Mouse (Mus musculus): ENCODE results near the gene Aldh2. TPM values are rescaled to one million over a fixed set of nuclear protein-coding genes. Genes with fewer than 3 reads are reported as not detected.
"Not testable (repeated sequence)": the region's sequence is repeated elsewhere in the genome, so short reads cannot be mapped to it uniquely, and the experiment has no call there.

Gene Aldh2
- polyA plus RNA-seq, 1 experiment from 2014 or later = 411 TPM

- H3K36me3 ChIP-seq (replicated peaks; ENCODE audit: insufficient read depth, low read length) = no peaks in the 10 kb centered on the region
- WGBS (ENCODE audit: insufficient replicate concordance) = 0% methylated on average over 1 of the region's 1 CpGs
- DNase-seq (peak; percentile 83), ATAC-seq (peak; percentile 55)
- H3K4me2 ChIP-seq (ENCODE audit: low read depth, low read length) = no peak overlapping the region
- no peaks in the 10 kb centered on the region for H3K4me1 ChIP-seq (ENCODE audit: insufficient read depth)
- no peaks in the 10 kb centered on the region for H3K27me3 ChIP-seq (ENCODE audit: insufficient read depth, low read length)
- H3K9me3 ChIP-seq (ENCODE audit: low read length) = no peaks in the 10 kb centered on the region
- no peak overlapping the region for H3K9ac ChIP-seq (replicated peaks)
- no peak overlapping the region for H3K27ac ChIP-seq (ENCODE audit: low read depth)
- no peak for TF ChIP-seq EP300 (IDR thresholded peaks at IDR 0.05; ENCODE audit: low read depth)
- peak; percentile 95 for TF ChIP-seq CTCF (IDR thresholded peaks at IDR 0.05; ENCODE audit: low read depth)
- no peak overlapping the region for H3K4me3 ChIP-seq (ENCODE audit: low read depth, low read length)
Observed at GRCm38 (mm10) chr5:121627871-121628270, 34.2 kb upstream of the Aldh2 start.

DNA sequence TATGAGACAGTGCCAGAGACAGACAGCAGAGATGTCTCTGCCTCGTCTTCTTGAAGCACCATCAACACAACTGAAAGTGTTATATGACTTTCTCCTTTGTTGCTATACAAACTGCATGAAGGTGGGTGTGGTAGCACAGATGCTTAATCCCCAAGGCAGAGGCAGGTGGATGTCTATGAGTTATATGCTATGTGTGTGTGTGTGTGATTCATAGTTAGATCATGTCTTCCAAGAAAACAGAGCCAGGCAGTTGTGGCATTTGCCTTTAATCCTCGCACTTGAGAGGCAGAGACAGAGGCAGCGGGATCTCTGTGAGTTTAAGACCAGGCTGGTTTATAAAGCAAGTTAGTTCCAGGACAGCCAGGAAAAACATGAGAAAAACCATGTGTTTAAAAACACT lies 29.6 kb upstream of the Aldh2 start:
- Histone ChIP-seq H3K4me1 (ENCODE audit: insufficient read depth) (peaks cover 8% of the 10 kb centered on the region; the same call in 1 of the 2 replicates), H3K27ac (ENCODE audit: low read depth) (no peak overlapping the region), H3K4me3 (ENCODE audit: low read depth, low read length) (no peak overlapping the region), H3K36me3 (replicated peaks; ENCODE audit: insufficient read depth, low read length) (no peaks in the 10 kb centered on the region; the same call in 1 of the 2 replicates), H3K27me3 (ENCODE audit: insufficient read depth, low read length) (no peaks in the 10 kb centered on the region), H3K4me2 (ENCODE audit: low read depth, low read length) (no peak overlapping the region), H3K9me3 (ENCODE audit: low read length) (no peaks in the 10 kb centered on the region), H3K9ac (replicated peaks) (no peak overlapping the region)
- WGBS (ENCODE audit: insufficient replicate concordance) = 83% methylated on average over 3 of the region's 3 CpGs
- ATAC-seq (no peak), DNase-seq (no peak)
- TF ChIP-seq CTCF (IDR thresholded peaks at IDR 0.05; ENCODE audit: low read depth) = no peak

DNA sequence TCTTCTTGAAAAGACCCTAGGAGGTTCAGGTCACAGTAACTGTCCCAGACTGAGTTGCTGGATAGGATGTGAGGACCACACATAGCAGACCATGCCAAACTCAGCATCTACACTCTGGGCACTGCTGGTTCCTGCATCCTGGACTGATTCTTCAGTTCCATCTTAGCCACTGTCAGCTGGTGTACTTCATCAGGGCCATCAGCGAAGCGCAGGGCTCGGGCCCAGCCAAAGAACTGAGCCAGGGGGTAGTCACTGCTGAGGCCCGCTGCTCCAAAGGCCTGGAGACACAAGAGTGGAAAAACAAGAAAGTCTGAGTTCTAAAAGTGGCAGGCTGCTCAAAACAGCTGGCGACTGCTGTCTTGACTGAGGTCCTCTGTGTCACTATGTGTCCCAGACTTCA lies 27.5 kb upstream of the Aldh2 start:
- Histone ChIP-seq H3K4me2 (ENCODE audit: low read depth, low read length) (no peak overlapping the region), H3K27ac (ENCODE audit: low read depth) (no peak overlapping the region), H3K36me3 (replicated peaks; ENCODE audit: insufficient read depth, low read length) (no peaks in the 10 kb centered on the region; the same call in 1 of the 2 replicates), H3K4me3 (ENCODE audit: low read depth, low read length) (no peak overlapping the region), H3K9me3 (ENCODE audit: low read length) (no peaks in the 10 kb centered on the region), H3K4me1 (ENCODE audit: insufficient read depth) (peaks cover 11% of the 10 kb centered on the region; the same call in 1 of the 2 replicates), H3K9ac (replicated peaks) (no peak overlapping the region), H3K27me3 (ENCODE audit: insufficient read depth, low read length) (no peaks in the 10 kb centered on the region)
- TF ChIP-seq CTCF (IDR thresholded peaks at IDR 0.05; ENCODE audit: low read depth) (no peak), EP300 (IDR thresholded peaks at IDR 0.05; ENCODE audit: low read depth) (no peak)
- DNase-seq (no peak), ATAC-seq (no peak)
- 93% methylated on average over 5 of the region's 5 CpGs for WGBS (ENCODE audit: insufficient replicate concordance)

DNA sequence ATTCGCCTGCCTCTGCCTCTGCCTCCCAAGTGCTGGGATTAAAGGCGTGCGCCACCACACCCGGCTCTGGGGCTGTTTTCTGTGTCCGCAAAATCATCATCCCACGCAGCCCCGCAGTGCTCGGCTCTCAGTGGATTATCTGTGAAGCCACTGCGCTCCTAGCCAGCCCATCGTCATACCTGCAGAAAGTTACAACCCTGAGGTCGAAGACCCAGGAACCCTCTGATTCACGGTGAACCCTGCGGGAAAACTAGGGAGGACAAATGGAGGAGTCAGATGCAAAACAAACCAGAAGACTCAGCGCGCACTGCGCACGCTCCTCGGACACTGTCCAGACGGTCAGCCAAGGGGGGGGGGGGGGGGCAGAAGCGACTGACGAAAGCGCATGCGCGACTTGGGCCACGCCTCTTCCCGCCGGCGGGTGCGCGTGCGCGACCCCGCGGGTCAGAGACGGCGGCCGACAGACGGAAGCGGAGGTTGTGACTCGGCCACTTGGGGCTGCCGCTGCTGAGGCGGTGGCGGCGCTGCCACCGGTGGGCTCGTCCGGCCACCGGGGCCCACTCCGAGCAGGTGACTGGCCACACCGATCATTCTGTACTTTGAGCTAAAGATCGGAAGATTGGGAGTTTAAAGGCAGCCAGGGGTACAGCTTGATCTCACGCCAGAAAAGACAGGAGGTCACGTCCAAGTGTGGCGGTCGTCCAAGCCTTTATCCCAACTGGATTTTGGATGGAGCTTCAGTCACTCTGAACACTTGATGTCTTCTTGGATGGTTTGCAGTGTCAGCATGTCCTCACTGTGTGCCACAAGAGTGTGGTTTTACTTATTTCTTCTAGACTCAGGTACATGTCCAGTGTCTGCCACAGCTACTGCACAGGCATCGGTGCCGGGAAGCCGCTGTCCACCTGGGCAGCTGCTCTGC lies 25.2 kb upstream of the Aldh2 start, which contains the start of gene Acad12:
Gene Acad12, minus strand, starts transcription at position 347 of the 922 bp plus-strand sequence.
- H3K27me3 ChIP-seq (ENCODE audit: insufficient read depth, low read length) = no peaks in the 10 kb centered on the region
- peak within 1 kb of the TSS; percentile 92 for H3K4me3 ChIP-seq (ENCODE audit: low read depth, low read length)
- H3K27ac ChIP-seq (ENCODE audit: low read depth) = peak within 1 kb of the TSS; percentile 90
- peak within 1 kb of the TSS; percentile 87 for H3K9ac ChIP-seq (replicated peaks)
- 1% methylated on average over 57 of the region's 58 CpGs for WGBS (ENCODE audit: insufficient replicate concordance)
- H3K4me2 ChIP-seq (ENCODE audit: low read depth, low read length) = peak within 1 kb of the TSS; percentile 86
- peaks cover 11% of the 10 kb centered on the region; the same call in 1 of the 2 replicates for H3K4me1 ChIP-seq (ENCODE audit: insufficient read depth)
- H3K36me3 ChIP-seq (replicated peaks; ENCODE audit: insufficient read depth, low read length) = no peaks in the 10 kb centered on the region; the same call in 1 of the 2 replicates
- ATAC-seq = peak; percentile 90
- DNase-seq = peak; percentile 95
- TF ChIP-seq EP300 (IDR thresholded peaks at IDR 0.05; ENCODE audit: low read depth) (no peak), CTCF (IDR thresholded peaks at IDR 0.05; ENCODE audit: low read depth) (peak; percentile 17; the same call in 1 of the 2 replicates)
- no peaks in the 10 kb centered on the region for H3K9me3 ChIP-seq (ENCODE audit: low read length)

DNA sequence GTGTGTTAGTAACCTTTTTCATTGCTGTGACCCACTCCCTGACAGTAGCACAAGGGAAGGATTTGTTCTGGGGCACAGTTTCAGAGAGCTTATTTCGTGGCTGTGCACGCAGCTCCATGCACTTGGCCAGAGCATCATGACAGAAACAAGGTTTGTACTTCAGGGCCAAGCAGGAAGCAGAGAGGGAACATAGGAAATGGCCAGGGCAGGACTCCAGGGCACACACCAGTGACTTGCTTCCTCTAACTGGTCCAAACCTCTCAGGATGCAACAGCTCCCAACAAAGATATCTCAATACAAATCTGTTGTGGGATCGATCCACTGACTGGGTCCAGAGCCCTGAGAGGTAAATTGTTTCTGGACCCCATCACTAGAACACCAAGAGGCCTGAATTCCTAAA lies 21.3 kb upstream of the Aldh2 start:
- H3K4me1 ChIP-seq (ENCODE audit: insufficient read depth); H3K9me3 ChIP-seq (ENCODE audit: low read length); H3K4me3 ChIP-seq (ENCODE audit: low read depth, low read length); H3K9ac ChIP-seq (replicated peaks); H3K27me3 ChIP-seq (ENCODE audit: insufficient read depth, low read length); H3K27ac ChIP-seq (ENCODE audit: low read depth); H3K4me2 ChIP-seq (ENCODE audit: low read depth, low read length); ATAC-seq; DNase-seq; H3K36me3 ChIP-seq (replicated peaks; ENCODE audit: insufficient read depth, low read length): not testable (repeated sequence)
- WGBS (ENCODE audit: insufficient replicate concordance) = 68% methylated on average over 3 of the region's 3 CpGs

- Histone ChIP-seq H3K4me2 (ENCODE audit: low read depth, low read length) (no peak overlapping the region), H3K4me1 (ENCODE audit: insufficient read depth) (no peaks in the 10 kb centered on the region), H3K36me3 (replicated peaks; ENCODE audit: insufficient read depth, low read length) (no peaks in the 10 kb centered on the region), H3K27me3 (ENCODE audit: insufficient read depth, low read length) (no peaks in the 10 kb centered on the region), H3K27ac (ENCODE audit: low read depth) (no peak overlapping the region), H3K4me3 (ENCODE audit: low read depth, low read length) (no peak overlapping the region), H3K9me3 (ENCODE audit: low read length) (no peaks in the 10 kb centered on the region), H3K9ac (replicated peaks) (no peak overlapping the region)
- TF ChIP-seq EP300 (IDR thresholded peaks at IDR 0.05; ENCODE audit: low read depth) (no peak), CTCF (IDR thresholded peaks at IDR 0.05; ENCODE audit: low read depth) (no peak)
- DNase-seq = no peak
- WGBS (ENCODE audit: insufficient replicate concordance) = 72% methylated on average over 6 of the region's 6 CpGs
- ATAC-seq = no peak
Observed at GRCm38 (mm10) chr5:121612036-121612435, 18.4 kb upstream of the Aldh2 start.

Data from liver, postnatal 0 days (tissue).